ENCODE assay signal across 18 mouse cellular contexts in genomic region chr10:32796215-32796614, GRCm38 (mm10).
"Had no signal": no experiment of that assay in that cellular context is flagged by ENCODE, and none has a peak within 500 bp of the region (broad histone marks: within the 10 kb centered on the region; RNA-seq: fewer than 3 reads in every experiment).

No protein-coding gene starts in this region.

- ATAC-seq: liver, embryonic 12.5 days had no signal

- H3K27me3 ChIP-seq: limb, embryonic 13.5 days; liver, embryonic 12.5 days; liver, embryonic 15.5 days; lung, embryonic 15.5 days had no signal

- H3K4me2 ChIP-seq: limb, embryonic 13.5 days; liver, embryonic 12.5 days; liver, embryonic 15.5 days; lung, embryonic 15.5 days; midbrain, embryonic 11.5 days had no signal

- H3K27ac ChIP-seq: limb, embryonic 13.5 days; liver, embryonic 12.5 days; liver, embryonic 15.5 days; lung, embryonic 15.5 days; stomach, postnatal 0 days had no signal

- H3K9me3 ChIP-seq: limb, embryonic 13.5 days; liver, embryonic 12.5 days; liver, embryonic 15.5 days; lung, embryonic 15.5 days had no signal

- H3K9ac ChIP-seq: limb, embryonic 13.5 days; liver, embryonic 12.5 days; liver, embryonic 15.5 days; lung, embryonic 15.5 days had no signal

- H3K4me3 ChIP-seq: limb, embryonic 13.5 days; liver, embryonic 12.5 days; liver, embryonic 15.5 days; lung, embryonic 15.5 days had no signal

- DNase-seq: kidney, adult 18-20 months; kidney, adult 9 months; kidney, postnatal 14 days; kidney, postnatal 4 days; left cerebral cortex, postnatal 4 days; liver; lung, adult 18-20 months; lung, postnatal 10 days; lung, postnatal 4 days; midbrain, embryonic 14.5 days; right cerebral cortex, postnatal 4 days; thymus, postnatal 25 days had no signal

- H3K36me3 ChIP-seq: limb, embryonic 13.5 days; liver, embryonic 12.5 days; liver, embryonic 15.5 days; lung, embryonic 15.5 days had no signal

- H3K4me1 ChIP-seq: limb, embryonic 13.5 days; liver, embryonic 12.5 days; liver, embryonic 15.5 days; lung, embryonic 15.5 days had no signal
